In the genomic region with DNA sequence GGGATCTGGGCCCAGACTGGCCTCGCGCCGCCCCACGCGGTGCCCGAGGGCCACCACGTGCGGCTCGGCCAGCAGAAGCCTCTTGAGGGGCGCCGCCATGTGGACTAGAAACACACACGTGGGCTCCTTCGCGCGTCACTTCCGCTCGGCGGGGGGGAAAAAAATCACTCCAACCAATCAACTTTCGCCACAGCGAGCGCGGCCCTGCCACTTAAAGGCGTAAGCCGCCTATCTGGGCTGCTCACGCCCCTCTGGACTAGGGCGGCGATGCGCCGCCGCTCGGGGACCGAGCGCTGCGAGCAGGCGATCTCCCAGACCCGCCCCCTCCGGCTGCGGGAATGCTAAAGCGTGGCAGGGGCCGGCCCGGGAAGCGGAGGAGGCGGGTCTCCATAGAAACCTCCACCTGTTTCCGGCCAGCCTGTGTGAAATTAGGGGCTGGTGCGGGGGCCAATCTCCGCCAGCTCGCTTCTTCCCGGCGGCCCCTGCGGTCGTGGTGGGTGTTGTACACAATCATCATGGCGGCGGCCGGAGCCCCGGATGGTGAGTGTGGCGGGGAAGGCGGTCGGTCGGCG, we compare ENCODE assay signal across 1 mouse cellular context.
A peak's percentile ranks its signal among the peaks of the same experiment; 100 is the strongest.
TF ChIP-seq lines count a peak whose summit lies in the region.

Gene Ubfd1 (plus strand): TSS at position 231 of the 572 bp plus-strand sequence.
Gene Ears2 (minus strand): TSS at position 319 of the 572 bp plus-strand sequence.

TF ChIP-seq in CH12.LX, 34 proteins besides CTCF, POLR2A, EP300 and RAD21:
- TF ChIP-seq NRF1 (IDR thresholded peaks at IDR 0.05; ENCODE audit: low read depth, low read length), result peak; percentile 63
- TF ChIP-seq RCOR1 (conservative IDR thresholded peaks at IDR 0.05; ENCODE audit: low read depth, low read length), result no peak
- TF ChIP-seq USF2 (conservative IDR thresholded peaks at IDR 0.05; ENCODE audit: low read depth, low read length), result no peak
- peak; percentile 52; the same call in 1 of the 2 replicates for TF ChIP-seq IRF4 (IDR thresholded peaks at IDR 0.05; ENCODE audit: low read depth, low read length)
- peak; percentile 75 for TF ChIP-seq USF1 (IDR thresholded peaks at IDR 0.05; ENCODE audit: low read depth, low read length)
- peak; percentile 22; the same call in 1 of the 2 replicates for TF ChIP-seq CHD2 (IDR thresholded peaks at IDR 0.05; ENCODE audit: low read length)
- TF ChIP-seq TBP (conservative IDR thresholded peaks at IDR 0.05; ENCODE audit: low read depth, low read length), result peak; percentile 6; the same call in 1 of the 2 replicates
- 0 out of 2 replicates have a peak, but pooled peaks have one; percentile 17 for TF ChIP-seq UBTF (IDR thresholded peaks at IDR 0.05; ENCODE audit: low read depth, low read length)
- TF ChIP-seq ZC3H11A (IDR thresholded peaks at IDR 0.05; ENCODE audit: low read depth, low read length), result no peak
- TF ChIP-seq ZMIZ1 (IDR thresholded peaks at IDR 0.05; ENCODE audit: low read depth, low read length), result peak; percentile 79; the same call in 1 of the 2 replicates
- no peak for TF ChIP-seq MAFK (IDR thresholded peaks at IDR 0.05; ENCODE audit: insufficient replicate concordance, low read length)
- TF ChIP-seq E2F4 (IDR thresholded peaks at IDR 0.05; ENCODE audit: insufficient replicate concordance, low read depth, low read length), result no peak
- TF ChIP-seq CHD1 (IDR thresholded peaks at IDR 0.05; ENCODE audit: low read depth, low read length), result no peak
- TF ChIP-seq ETS1 (conservative IDR thresholded peaks at IDR 0.05; ENCODE audit: low read depth, low read length), result peak; percentile 47; the same call in 1 of the 2 replicates
- TF ChIP-seq GABPA (IDR thresholded peaks at IDR 0.05; ENCODE audit: insufficient replicate concordance, low read depth, low read length), result no peak
- peak; percentile 79 for TF ChIP-seq NELFE (IDR thresholded peaks at IDR 0.05; ENCODE audit: low read depth, low read length)
- TF ChIP-seq ELF1 (IDR thresholded peaks at IDR 0.05; ENCODE audit: low read depth, low read length), result peak; percentile 43
- TF ChIP-seq MAX (IDR thresholded peaks at IDR 0.05; ENCODE audit: low read length), result peak; percentile 99
- TF ChIP-seq POLR2AphosphoS2 (IDR thresholded peaks at IDR 0.05; ENCODE audit: low read depth, low read length), result peak; percentile 34; the same call in 1 of the 2 replicates
- no peak for TF ChIP-seq PAX5 (IDR thresholded peaks at IDR 0.05; ENCODE audit: low read length)
- no peak for TF ChIP-seq ZKSCAN1 (IDR thresholded peaks at IDR 0.05; ENCODE audit: borderline replicate concordance, low read depth, low read length)
- peak; percentile 62 for TF ChIP-seq ZNF384 (IDR thresholded peaks at IDR 0.05; ENCODE audit: low read depth, low read length)
- TF ChIP-seq MXI1 (IDR thresholded peaks at IDR 0.05; ENCODE audit: low read depth, low read length), result peak; percentile 100
- TF ChIP-seq JUN (IDR thresholded peaks at IDR 0.05; ENCODE audit: insufficient read depth, low read depth, low read length), result no peak
- TF ChIP-seq BHLHE40 (IDR thresholded peaks at IDR 0.05; ENCODE audit: low read depth, low read length), result peak; percentile 72
- TF ChIP-seq JUND (conservative IDR thresholded peaks at IDR 0.05; ENCODE audit: low read depth, low read length), result no peak
- TF ChIP-seq SIN3A (IDR thresholded peaks at IDR 0.05; ENCODE audit: low read length), result peak; percentile 97
- TF ChIP-seq MAZ (IDR thresholded peaks at IDR 0.05; ENCODE audit: low read depth, low read length), result peak; percentile 79; the same call in 1 of the 2 replicates
- TF ChIP-seq KAT2A (IDR thresholded peaks at IDR 0.05; ENCODE audit: insufficient replicate concordance, low read length), result no peak
- peak; percentile 59 for TF ChIP-seq TCF12 (IDR thresholded peaks at IDR 0.05; ENCODE audit: low read depth, low read length)
- peak; percentile 99 for TF ChIP-seq MYC (IDR thresholded peaks at IDR 0.05; ENCODE audit: low read depth, low read length)
- TF ChIP-seq HCFC1 (IDR thresholded peaks at IDR 0.05; ENCODE audit: low read depth, low read length), result peak; percentile 73
- 0 out of 2 replicates have a peak, but pooled peaks have one; percentile 18 for TF ChIP-seq MEF2A (IDR thresholded peaks at IDR 0.05; ENCODE audit: borderline replicate concordance, low read depth, low read length)
- TF ChIP-seq SMC3 (IDR thresholded peaks at IDR 0.05; ENCODE audit: low read depth, low read length), result no peak
